Mouse (Mus musculus): ENCODE measurements around the gene Odf4.
"Not testable (repeated sequence)": the region's sequence is repeated elsewhere in the genome, so short reads cannot be mapped to it uniquely, and the experiment has no call there.

Gene Odf4

DNA sequence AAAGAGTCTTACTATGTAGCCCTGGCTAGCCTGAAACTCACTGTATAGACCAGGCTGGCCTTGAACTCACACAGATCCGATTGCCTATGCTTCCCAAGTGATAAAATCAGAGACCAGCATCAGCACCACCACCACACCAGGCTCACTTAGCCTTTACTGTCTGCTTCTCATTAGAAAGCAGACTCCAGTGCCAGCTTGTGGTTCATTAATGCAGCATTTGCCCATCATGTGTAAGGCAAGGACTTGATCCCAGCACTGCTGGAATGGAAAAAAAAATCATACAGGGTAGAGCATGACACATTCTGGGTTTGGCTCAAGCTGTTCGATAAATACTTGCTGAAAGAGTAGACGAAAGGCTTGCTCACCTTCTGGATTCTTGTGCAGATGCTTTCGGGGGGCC is 19.1 kb upstream of the Odf4 start:
- no peak for DNase-seq

DNA sequence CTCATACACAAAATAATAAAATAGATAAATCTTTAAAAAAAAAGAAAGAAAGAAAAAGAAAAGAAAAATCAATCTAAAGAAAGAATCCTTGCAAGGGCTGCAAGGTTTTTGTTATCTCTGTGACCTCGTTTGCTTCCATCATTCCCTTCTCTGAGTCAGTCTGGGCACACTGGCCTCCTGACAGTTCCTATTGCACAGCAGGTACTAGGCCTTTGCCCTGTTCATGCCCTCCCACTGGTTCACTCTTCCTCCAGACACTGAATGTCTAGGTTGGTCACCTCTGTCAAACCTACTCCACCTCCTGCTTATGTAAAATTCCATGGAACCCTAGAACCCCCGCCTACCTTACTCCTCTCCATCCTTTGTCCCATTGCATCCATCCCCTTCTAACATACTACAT is 18.4 kb upstream of the Odf4 start:
- no peak for DNase-seq

DNA sequence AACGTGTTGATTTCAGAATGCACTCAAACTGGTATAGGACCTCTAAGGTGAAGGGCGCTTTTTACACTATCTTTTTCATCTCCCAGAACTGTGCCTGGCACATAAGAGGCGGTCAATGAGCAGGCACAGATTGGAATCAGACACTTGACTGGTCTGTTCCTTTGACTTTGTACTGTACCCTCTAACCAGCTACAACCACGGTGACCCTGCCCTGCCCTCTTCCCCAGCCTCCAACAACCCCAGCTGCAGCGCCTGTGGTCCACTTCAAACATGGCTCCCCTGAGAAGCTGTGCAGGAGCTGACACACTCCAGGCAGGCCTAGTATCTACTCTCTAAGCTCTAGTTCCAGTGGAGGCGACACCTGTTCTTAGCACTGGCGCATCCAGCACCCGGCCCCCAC is 15.8 kb upstream of the Odf4 start:
- no peak for DNase-seq

DNA sequence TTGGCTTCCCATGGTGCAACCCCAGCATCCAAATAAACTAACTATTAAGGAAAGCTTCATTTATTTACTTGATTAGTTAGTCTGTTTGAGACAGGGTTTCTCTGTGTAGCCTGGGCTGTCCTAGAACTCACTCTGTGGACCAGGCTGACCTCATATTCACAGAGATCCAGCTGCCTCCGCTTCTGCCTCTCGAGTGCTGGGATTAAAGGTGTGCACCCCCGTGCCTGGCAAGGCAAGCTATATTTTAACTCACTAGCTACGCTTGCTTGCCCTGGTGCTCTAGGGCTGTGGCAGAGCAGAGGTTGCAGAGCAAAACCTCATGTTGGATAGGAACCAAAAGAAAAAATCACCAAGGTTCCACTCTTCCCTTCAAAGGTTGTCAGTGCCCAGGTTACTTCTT is 13.6 kb upstream of the Odf4 start:
- no peak for DNase-seq

DNA sequence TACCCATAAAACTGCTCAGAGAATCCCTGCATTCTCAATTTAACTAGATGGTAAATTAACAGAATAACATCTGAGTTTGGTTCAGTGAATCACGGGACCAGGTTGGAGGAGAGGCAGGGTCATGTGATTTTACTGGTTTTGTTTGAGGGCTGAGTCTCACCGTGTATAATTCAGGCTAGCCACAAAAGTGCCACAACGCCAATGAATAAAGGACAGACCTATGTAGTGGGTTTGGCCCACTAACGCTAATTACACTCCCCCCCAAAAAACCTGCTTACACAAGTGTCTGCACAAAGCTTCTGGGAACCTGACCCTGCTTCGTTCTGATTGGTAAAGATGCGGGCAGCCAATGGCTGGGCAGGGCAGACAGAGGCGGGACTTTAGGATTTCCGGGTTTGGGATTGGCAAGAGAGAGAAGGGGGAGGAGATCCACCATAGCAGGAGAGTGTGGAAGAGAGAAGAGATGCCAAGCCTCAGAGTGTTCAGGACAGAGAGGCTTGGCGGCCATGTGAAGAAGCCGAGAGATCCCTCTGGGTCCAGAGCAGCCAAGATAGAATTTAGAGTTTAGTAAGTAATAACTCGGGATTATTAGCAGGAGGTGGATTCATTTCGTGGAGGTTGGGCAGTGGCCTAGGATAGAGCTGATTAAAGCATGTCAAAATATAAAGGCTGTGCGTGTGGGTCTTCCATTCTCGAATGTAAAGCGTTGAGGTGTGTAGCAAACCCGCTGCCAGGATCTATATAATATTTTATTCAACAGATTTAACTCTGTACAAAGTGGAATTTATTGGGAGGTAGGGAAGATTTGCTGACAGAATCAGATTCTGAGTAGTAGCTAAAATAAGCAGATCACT is 12.8 kb upstream of the Odf4 start:
- DNase-seq: peak; percentile 95

DNA sequence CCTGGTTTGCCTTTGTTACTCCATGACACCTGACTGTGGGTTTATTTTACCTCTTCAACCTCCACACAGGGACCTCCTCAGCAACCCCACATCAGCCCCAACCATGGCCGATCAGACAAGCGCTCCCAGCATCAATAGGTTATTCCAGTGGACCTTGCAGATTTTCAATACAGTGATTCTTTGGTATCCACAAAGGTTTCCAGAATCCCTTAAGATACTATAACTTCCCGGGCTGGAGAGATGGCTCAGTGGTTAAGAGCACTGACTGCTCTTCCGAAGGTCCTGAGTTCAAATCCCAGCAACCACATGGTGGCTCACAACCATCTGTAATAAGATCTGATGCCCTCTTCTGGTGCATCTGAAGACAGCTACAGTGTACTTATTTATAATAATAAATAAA is 10.1 kb upstream of the Odf4 start:
- DNase-seq: not testable (repeated sequence)

DNA sequence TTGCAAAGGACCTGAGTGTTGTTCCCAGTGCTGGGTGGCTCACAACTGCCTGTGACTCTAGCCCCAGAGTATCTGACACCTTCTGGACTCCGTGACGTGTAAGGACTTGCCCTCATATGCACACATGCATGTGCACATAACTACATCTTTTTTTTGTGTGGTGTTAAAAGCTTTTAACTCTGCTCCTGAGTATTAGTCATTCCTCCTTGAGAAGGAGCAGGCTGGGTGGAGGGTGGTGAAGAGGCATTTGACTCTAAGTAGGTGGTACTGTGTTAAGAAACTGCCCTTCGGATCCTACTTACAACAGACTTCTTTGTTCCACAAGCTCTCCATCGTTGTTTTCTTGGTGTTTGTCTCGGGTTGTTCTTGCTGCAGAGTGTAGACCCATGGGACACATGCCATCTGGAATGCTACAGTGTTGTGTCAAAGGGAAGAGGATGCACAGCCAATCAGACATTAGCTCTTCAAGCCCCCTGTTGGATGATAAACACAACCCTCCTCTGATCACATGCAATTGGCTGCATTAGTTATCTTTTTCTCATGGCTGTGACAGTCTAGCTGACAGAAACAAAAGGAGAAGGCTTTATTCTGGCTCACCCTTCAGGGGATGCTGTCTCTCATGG is 7.1 kb upstream of the Odf4 start:
- no peak for DNase-seq

DNA sequence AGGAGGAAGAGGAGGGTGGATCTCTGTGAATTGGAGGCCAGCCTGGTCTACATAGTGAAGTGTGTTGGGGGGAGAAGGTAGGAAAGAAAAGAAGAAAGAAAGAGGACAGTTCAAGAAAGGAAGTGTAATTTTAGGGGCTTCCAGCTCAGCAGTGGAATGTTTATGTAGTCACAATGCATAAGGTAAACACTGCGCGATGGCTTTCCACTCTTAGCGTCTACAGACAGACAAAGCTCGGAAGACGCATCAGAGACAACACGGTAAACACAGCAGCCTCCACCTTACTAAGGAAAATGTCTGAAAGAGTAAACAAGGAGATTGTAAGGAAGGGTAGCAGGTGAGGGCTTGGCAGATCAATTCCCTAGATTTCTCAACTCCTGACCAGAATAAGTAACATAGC is 3.1 kb upstream of the Odf4 start:
- peak; percentile 23 for DNase-seq

DNA sequence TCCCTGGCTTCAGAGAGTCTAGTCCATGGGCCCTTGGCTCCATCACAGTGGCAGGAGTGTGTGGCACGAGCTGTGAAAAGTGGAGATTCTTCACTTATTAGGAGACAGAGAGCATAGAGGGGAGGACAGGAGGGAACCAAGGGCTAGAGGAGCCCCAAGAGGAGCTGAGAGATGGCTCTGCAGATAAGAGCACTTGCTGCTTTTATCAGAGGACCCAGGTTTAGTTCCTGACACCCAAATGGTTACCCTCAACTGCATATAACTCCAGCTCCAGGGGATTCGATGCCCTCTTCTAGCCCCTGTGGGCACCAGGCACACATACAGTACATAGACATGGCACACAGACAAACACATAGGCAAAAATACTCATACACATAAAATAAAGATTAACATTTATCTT is 2.1 kb downstream of the Odf4 start:
- DNase-seq: no peak

DNA sequence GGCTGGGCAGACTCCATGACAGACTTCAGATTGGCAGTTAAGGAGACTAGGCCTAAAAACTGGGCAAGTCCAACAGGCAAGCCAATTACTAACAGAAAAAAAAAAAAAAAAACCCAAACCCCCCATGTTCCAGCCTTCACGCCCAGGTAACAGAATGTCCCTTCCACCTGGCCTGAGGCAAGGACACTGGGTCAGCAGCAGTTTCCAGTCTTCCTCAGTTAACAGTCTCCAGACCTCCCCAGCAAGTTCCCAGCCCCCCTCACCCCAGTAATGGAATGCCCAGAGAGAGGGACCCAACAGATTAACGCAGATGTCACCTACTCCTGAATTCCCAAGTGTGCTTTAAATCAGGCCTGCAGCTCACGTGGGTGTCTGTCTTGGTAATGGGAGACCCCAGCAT is 3.7 kb downstream of the Odf4 start:
- no peak for DNase-seq

DNA sequence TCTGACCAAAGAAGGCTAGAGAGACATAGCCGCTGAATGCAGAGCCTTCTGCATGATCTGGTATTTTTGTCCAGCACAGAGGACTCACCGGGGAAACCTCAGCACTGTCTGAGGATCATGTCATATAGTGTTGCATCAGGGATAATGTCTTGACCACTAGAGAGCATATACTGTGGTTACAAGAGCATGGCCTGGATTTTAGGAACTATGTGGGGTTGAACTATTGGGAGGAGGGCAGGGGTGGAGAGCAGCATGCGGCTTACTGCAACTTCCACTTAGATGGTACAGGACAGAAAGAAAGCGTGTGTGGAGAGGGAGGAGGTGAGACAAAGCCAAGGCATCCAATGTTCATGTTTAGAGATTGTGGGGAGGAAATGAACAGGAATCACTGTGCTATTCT is 12.3 kb downstream of the Odf4 start:
- DNase-seq: no peak

DNA sequence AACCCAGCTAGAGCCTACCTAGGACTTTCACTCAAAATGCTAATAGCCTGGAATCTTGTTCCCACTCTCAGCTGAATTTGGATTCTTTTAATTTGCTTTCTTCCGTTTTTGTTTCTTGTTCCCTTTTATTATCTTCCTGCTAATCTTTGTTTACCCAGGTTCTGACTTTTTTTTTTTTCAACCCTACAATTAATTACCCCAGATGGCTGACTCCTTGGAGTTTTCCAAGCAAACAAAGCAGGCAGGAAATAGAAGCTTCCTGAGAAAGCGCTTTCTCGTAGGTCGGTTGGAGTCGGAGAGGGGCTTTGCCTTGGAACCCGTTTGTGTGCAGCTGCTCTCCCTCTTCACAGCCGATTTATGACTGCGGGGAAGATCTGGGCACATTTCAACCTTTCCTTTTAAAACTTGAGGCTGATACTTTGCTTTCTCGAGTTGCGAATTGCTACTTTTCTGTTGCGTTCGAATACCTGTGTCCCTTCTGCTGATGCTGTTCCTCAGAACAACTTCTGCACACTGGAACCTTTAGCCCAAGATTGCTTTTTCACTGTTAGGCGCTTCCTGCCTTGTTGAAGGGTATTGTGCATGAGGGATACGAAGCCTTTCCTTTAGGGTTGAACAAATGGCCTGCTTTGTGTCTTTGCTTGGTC is 15.2 kb downstream of the Odf4 start:
- DNase-seq: peak; percentile 30

DNA sequence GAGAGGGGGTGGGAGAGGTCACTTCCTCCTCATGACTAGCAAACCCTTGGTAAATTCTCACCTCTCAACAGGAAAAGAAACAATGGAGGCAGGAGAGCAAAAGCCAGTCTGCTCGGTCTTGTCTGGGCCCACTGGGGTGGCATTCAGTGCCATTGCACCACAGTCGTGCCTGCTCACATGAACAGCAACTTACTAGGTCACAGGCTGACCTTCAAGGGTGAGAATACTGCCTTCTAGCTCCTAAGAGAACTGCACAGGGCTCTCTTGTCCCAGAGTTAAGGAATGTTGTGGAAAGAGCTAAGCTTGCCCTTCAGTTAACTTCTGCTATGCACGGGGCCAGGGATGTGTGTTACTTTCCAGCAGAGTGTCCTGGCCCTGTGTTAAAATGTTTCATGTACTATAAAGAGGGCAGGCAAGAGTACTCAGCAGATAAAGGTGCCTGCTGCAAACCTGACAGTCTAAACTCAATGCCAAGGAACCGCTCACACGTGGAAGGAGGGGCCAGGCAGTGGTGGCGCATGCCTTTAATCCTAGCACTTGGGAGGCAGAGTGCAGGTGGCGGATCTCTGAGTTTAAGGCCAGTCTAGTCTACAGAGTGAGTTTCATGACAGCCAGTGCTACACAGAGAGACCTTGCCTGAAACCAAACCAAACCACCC is 17.9 kb downstream of the Odf4 start:
- no peak for DNase-seq

DNA sequence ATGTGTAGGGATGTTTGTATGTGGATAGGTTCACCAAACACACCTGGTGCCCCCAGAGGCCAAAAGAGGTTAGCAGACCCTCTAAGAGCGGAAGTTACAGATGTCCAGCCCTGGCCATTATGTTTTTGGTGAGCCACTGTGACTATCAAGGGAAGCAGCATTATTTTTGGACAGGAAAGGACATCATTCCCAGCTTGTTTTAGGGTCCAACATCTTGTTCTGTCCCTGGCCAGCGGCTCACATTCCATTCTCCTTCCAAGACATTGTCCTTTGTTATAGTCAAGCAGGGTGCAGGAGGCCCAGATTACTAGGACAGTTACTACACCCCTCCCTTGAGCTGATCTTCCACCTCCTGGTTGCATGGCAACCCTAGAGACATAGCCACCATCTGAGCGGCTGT is 19.6 kb downstream of the Odf4 start:
- no peak for DNase-seq

DNA sequence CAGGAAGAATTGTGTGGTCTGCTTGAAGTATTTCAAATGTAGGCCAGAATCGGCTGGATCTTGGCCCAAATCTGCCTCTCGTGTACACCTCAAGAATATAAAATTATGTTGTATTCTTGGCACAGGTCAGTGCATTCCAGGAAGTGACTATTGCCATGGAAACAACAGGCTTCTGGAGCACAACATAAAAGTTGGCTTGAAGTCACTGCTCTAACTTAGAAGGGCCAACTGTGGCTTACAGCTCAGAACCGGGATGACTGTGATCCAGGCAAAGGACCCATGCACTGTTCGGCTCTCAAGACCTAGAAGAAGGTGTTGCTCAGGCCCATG is 20.5 kb downstream of the Odf4 start:
- DNase-seq: no peak

DNA sequence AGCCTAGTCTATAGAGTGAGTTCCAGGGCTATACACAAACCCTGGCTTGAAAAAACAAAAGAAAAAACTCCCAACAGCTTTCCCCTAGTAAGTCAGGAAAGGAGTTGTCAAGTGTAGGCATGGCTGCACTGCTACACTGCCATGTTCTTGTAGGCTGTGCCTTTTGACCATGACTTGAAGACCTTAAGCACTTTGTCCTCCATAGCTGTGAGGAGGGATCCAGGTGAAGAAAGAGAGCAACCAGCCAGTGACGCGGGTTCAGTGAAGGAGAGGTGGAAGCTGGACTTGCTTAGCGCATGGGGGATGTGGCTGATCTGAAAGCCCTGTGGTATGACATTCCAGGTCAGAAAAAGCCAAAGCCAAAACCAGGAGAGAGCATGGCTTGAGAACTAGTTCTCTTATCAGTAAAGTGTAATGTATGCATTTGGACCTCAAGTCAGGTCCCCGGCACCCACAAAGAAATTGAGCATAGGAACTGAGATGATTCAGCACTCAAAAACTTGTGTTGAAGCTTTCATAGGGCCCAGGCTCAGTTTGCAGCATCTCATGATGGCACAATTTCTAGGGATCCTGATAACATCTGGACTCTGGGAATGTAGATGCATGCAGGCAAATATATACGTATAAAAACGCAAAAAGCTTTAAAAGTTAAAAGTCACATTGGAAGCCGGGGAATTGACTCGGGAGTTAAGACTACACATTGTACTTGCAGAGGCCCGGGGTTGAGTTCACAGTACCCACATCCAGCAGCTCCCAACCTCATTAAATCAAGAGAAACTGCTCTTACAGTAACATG is 21.0 kb downstream of the Odf4 start:
- DNase-seq: no peak

DNA sequence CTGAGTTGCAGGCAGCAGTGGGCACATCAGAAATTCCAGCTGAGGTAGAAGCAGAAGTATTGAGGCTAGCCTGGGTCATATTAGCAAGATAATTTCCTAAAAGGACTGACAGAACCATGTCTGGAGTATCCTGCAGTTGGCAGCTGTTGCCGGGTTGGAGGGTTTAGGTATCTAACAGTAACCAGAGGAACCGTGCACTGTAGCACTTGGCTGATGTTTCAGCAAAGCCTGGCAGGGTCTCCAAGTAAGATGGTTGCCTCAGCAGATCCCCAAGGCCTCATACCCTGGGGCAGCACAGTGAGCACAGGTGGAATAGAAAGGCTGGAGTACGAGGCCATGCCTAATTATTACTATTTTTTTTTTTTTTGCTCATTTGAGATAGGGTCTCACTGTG is 21.7 kb downstream of the Odf4 start:
- DNase-seq: no peak

DNA sequence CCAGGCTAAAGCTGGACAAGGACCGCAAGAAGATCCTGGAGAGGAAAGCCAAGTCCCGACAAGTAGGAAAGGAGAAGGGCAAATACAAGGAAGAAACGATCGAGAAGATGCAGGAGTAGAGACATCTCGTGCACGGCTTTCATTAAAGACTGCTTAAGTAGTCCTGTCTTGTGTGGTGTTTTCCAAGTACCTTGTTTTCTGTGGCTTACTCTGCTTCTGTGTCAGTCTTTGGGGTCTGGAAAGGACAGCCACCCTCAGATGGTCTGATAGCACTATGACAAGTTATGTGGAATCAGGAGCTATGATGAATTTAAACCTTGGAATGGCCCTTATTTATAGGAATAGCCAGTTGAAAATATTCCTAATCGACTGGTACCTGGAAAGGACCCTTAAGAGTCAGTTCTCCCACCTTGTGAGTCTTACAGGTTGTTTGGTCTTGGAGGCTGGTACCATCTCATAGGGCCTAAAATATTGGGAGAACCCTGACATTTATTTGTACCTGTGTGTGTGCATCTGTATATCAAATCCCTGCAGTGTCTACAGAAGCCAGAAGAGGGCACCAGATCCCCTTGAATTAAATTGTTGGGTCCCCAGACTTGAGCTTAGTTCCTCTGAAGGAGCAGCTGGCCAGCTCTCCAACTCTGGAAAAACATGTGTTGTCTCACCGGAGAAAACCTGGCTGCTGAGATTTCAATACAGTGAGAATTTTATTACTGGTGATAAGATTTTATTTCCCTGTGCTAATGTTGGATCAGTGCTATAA is 22.3 kb downstream of the Odf4 start:
- peak; percentile 93 for DNase-seq

DNA sequence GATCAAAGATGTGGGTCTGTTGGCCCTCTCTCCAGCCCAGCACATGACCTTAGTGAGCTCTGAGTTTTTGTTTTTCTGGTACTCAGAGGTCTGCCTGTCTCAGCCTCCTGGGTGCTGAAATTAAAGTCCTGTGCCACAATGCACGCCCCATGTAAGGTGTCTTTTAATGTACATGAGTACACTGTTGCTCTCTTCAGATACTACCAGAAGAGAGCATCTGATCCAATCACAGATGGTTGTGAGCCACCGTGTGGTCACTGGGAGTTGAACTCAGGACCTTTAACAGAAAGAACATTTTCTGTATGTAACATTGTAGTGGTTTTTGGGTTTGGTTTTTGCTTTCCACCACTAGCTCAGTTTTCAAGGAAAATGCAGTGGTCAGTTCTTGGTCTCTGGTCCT is 23.1 kb downstream of the Odf4 start:
- DNase-seq: no peak

DNA sequence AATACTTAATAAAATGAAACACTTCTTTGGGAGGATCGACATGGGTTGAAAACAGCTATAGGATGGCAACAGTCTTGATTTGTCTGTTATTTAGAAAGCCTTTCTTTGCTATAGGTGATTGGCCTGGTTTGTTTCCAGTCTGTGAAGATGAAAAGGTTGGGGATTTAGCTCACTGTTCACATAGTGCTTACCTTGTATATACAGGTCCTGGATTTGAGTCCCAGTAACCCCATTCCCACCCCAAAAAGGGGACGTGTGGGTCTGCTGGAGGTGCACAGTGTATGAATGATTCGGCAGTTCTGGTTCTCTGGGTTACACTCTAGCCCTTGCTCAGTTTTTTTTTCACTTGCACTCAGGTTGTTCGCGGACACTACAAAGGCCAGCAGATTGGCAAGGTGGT is 24.1 kb downstream of the Odf4 start:
- no peak for DNase-seq

DNA sequence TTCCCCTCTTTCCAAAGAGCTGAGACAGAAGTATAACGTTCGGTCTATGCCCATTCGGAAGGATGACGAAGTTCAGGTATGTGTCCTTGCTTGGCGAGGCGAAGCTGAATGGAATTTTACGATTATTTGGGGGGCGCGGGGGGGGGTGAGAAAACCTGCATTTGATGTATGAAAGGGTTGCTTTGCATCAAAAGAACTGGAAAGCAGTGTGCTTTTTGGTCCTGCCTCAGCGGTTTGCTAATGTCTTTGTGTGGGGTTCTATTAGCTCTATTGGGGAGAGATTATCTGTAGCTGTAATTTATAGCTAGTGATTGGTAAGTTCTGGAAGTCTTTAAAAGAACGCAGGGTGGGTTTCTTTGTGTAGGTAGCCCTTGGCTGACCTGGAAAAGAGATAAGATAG is 24.5 kb downstream of the Odf4 start:
- no peak for DNase-seq

DNA sequence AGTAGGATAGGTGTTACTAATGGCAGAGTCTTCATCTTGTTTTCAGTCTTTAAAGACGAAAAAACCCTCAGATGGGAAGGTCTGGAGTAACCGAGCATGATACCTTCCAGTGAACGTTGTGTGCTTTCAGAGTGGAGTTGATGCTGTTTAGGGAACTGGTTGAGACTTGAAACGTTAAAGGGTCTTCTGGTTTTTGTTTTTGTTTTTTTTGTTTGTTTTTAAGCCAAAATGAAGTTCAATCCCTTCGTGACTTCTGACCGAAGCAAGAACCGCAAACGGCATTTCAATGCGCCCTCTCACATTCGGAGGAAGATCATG is 24.9 kb downstream of the Odf4 start:
- no peak for DNase-seq

Measured in lung, postnatal 36 days (tissue).